Comparison of ENCODE assay signal across 8 mouse cellular contexts in the genomic region with DNA sequence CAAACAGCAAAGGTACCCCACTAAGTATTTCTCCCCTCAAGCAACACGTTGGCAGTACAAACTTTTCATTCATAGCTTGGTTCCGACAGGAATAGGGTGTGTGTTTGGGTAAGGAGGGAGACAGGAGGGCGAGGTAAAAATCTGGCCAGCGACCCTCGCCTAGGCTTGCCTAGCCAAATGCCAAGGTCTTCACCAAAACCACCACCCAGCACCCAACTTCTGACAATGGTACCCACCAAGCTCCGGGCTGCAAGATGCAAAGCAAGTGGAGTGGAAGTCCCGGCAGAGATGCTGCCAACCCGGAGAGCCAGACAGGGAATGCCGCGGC. TPM values are rescaled to one million over a fixed set of nuclear protein-coding genes. Genes with fewer than 3 reads are reported as not detected.
DNase-seq lines count a peak whose midpoint lies in the region; ATAC-seq and TF ChIP-seq lines count a peak whose summit lies in the region.

No protein-coding gene starts in this region.

- under 1% methylated on average over 10 of the region's 10 CpGs for WGBS in embryonic facial prominence, embryonic 13.5 days
- 0% methylated on average over 10 of the region's 10 CpGs for WGBS in hindbrain, embryonic 16.5 days

- H3K4me3 ChIP-seq in embryonic facial prominence, embryonic 13.5 days: peak overlapping the region; percentile 70
- H3K4me3 ChIP-seq in hindbrain, embryonic 16.5 days (ENCODE audit: low read length): peak overlapping the region; percentile 49
- no peak overlapping the region for H3K4me3 ChIP-seq in myocyte

- peak; percentile 9 to 16 for DNase-seq in layer of hippocampus, adult 8-10 months (ENCODE audit: low spot score in 2 of 2)
- no peak for DNase-seq in layer of hippocampus, adult 18-20 months (ENCODE audit: low spot score in 2 of 2)
- DNase-seq in frontal cortex, postnatal 10 days (ENCODE audit: low spot score in 2 of 2): no peak

- no peaks in the 10 kb centered on the region for H3K36me3 ChIP-seq in embryonic facial prominence, embryonic 13.5 days
- no peaks in the 10 kb centered on the region for H3K36me3 ChIP-seq in hindbrain, embryonic 16.5 days (ENCODE audit: control insufficient read depth, insufficient read depth, low read length)
- H3K36me3 ChIP-seq in myocyte (ENCODE audit: control insufficient read depth, insufficient read depth): no peaks in the 10 kb centered on the region

- H3K9ac ChIP-seq in embryonic facial prominence, embryonic 13.5 days: peak overlapping the region; percentile 72
- peak overlapping the region; percentile 82 for H3K9ac ChIP-seq in hindbrain, embryonic 16.5 days (ENCODE audit: low read depth, low read length)

- H3K27me3 ChIP-seq in embryonic facial prominence, embryonic 13.5 days: peaks cover 17% of the 10 kb centered on the region; the same call in 1 of the 2 replicates
- no peaks in the 10 kb centered on the region for H3K27me3 ChIP-seq in hindbrain, embryonic 16.5 days (replicated peaks; ENCODE audit: control insufficient read depth, insufficient read depth, low read length)
- H3K27me3 ChIP-seq in myocyte (ENCODE audit: control insufficient read depth, insufficient read depth, insufficient read length): peaks cover 17% of the 10 kb centered on the region

- 0 out of 2 replicates have a peak, but pooled peaks have one; percentile 3 for ATAC-seq in embryonic facial prominence, embryonic 13.5 days (ENCODE audit: insufficient number of reproducible peaks, insufficient read depth, low FRiP score, low TSS enrichment, low read depth)
- ATAC-seq in hindbrain, embryonic 16.5 days: peak; percentile 15
- ATAC-seq in megakaryocyte-erythroid progenitor cell, adult 5-6 weeks (replicated peaks; ENCODE audit: low FRiP score, low TSS enrichment, poor library complexity, severe bottlenecking): no peak
- no peak for ATAC-seq in inflammation-experienced regulatory T-cells, adult 6 months

- no peak overlapping the region for H3ac ChIP-seq in myocyte (ENCODE audit: control insufficient read depth, insufficient read length)

- no peak overlapping the region for H3K27ac ChIP-seq in embryonic facial prominence, embryonic 13.5 days
- no peak overlapping the region; the same call in 1 of the 2 replicates for H3K27ac ChIP-seq in hindbrain, embryonic 16.5 days (ENCODE audit: low read depth, low read length)

- no peak for TF ChIP-seq POLR2A in myocyte (IDR thresholded peaks at IDR 0.05; ENCODE audit: insufficient read length, low read depth)

- H3K9me3 ChIP-seq in embryonic facial prominence, embryonic 13.5 days: no peaks in the 10 kb centered on the region
- no peaks in the 10 kb centered on the region for H3K9me3 ChIP-seq in hindbrain, embryonic 16.5 days (ENCODE audit: control insufficient read depth, low read length)

- H3K4me2 ChIP-seq in embryonic facial prominence, embryonic 13.5 days: peak overlapping the region; percentile 92
- peak overlapping the region; percentile 68 for H3K4me2 ChIP-seq in hindbrain, embryonic 16.5 days (ENCODE audit: low read length)
- H3K4me2 ChIP-seq in myocyte (ENCODE audit: low read depth): peak overlapping the region; percentile 42

- H3K4me1 ChIP-seq in embryonic facial prominence, embryonic 13.5 days: peaks cover 9% of the 10 kb centered on the region
- H3K4me1 ChIP-seq in hindbrain, embryonic 16.5 days (ENCODE audit: control insufficient read depth, insufficient read depth, low read depth, low read length): peaks cover 5% of the 10 kb centered on the region

- H3K79me2 ChIP-seq in myocyte (ENCODE audit: control insufficient read depth, insufficient read depth): no peaks in the 10 kb centered on the region

TF ChIP-seq in myocyte, 11 proteins besides CTCF, POLR2A, EP300 and RAD21:
- TF ChIP-seq MYOD1 (IDR thresholded peaks at IDR 0.05; ENCODE audit: control insufficient read depth in 1 of 3, insufficient read length in 2 of 3, low read depth in 2 of 3) (no peak), MYOG (IDR thresholded peaks at IDR 0.05; ENCODE audit: control insufficient read depth in 1 of 3, insufficient read depth in 1 of 3, insufficient read length in 2 of 3, low read depth in 2 of 3) (no peak), REST (IDR thresholded peaks at IDR 0.05; ENCODE audit: insufficient read depth, insufficient read length) (no peak), POLR2AphosphoS2 (IDR thresholded peaks at IDR 0.05; ENCODE audit: insufficient read length, low read depth) (no peak), CEBPB (IDR thresholded peaks at IDR 0.05; ENCODE audit: insufficient read depth, poor library complexity, severe bottlenecking) (no peak), E2F4 (IDR thresholded peaks at IDR 0.05; ENCODE audit: insufficient read depth) (no peak), TCF3 (IDR thresholded peaks at IDR 0.05; ENCODE audit: insufficient read length, low read depth) (no peak), USF1 (IDR thresholded peaks at IDR 0.05; ENCODE audit: low read depth) (no peak), SRF (IDR thresholded peaks at IDR 0.05; ENCODE audit: control insufficient read depth, insufficient read length, low read depth) (no peak)

RNA-seq across cellular contexts. Expression of a gene that starts 10.6 kb away (rescaled TPM):
- total RNA-seq in layer of hippocampus, adult 8-10 months (2022): 10 to 100 TPM; 40.9 to 48.6 (median 44.8) TPM
- total RNA-seq in layer of hippocampus, adult 18-20 months (2021): 10 to 100 TPM; 39.4 to 40.6 TPM
- 7.6 and 8.4 TPM in 2 replicates for polyA plus RNA-seq in embryonic facial prominence, embryonic 13.5 days (2015; fragmentation: Nextera tagmentation; extraction: Ambion mirVana)
- polyA plus RNA-seq in hindbrain, embryonic 16.5 days (2015; fragmentation: Nextera tagmentation; extraction: Ambion mirVana): 10.1 and 10.4 TPM in 2 replicates
- 0.47 TPM for polyA plus RNA-seq in myocyte (2012; fragmentation: generic; extraction: Trizol)
- 0.46 and 2.3 TPM in 2 replicates for total RNA-seq in megakaryocyte-erythroid progenitor cell, adult 5-6 weeks (2014; fragmentation: Nextera tagmentation)
- 1.9 and 2.1 TPM in 2 replicates for total RNA-seq in megakaryocyte-erythroid progenitor cell, adult 5-6 weeks (2017)
- polyA plus RNA-seq in inflammation-experienced regulatory T-cells, adult 6 months (2017; shearing (Covaris generic)): 1 to 10 TPM in 2 of 3 experiments, under 1 TPM in 1; 0.36 to 1.3 (median 1.1) TPM

Comparison
In these comparisons a context has a peak if more than half of its experiments do, and no peak if none do; other contexts are left out.
1. DNase-seq: peak in layer of hippocampus, adult 8-10 months (2 of 2); none in layer of hippocampus, adult 18-20 months (0 of 2) and frontal cortex, postnatal 10 days (0 of 2).
2. ATAC-seq: peak in embryonic facial prominence, embryonic 13.5 days (single experiment) and hindbrain, embryonic 16.5 days (single experiment); none in megakaryocyte-erythroid progenitor cell, adult 5-6 weeks (single experiment) and inflammation-experienced regulatory T-cells, adult 6 months (single experiment).
3. H3K4me2 ChIP-seq: peak in every context shown above with its lines; median percentile 92 in embryonic facial prominence, embryonic 13.5 days; 68 in hindbrain, embryonic 16.5 days; 42 in myocyte.